11 mouse cellular contexts compared by ENCODE assay signal in the genomic region with DNA sequence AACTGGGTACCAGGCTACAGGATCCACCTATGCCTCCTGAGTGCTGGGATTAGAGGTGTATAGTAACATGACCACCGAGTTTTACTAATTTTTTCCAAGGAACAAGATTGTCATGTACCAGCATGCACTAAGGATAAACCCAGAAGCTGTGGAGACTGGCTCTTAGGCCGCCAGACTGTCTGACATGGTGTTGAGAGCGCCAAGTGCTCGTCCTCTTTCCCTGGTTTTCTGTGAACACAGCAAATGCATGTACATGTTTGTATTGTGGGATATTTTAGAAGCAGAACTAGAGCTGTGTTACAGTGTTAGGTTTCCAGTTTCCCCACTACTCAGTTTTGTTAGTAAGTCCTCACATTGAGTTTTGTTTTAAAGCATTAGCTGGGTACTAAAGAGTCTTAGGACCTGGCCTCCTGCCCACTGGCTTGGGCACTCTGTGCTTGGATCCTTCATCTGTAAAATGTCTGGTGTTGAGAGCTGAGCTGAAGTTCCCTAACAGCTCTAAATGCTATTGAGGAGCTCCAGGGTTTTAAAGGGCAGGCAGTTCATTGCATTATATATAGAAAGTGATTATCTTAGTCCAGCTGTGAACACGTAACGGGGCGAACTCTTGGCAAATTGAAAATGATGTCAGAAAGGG. TPM values are rescaled to one million over a fixed set of nuclear protein-coding genes. Genes with fewer than 3 reads are reported as not detected.
A peak's percentile ranks its signal among the peaks of the same experiment; 100 is the strongest.
DNase-seq lines count a peak whose midpoint lies in the region.
"Had no signal": no experiment of that assay in that cellular context is flagged by ENCODE, and none has a peak within 500 bp of the region (broad histone marks: within the 10 kb centered on the region; RNA-seq: fewer than 3 reads in every experiment).

No protein-coding gene starts in this region.

- intact Hi-C loops in gastrocnemius, postnatal 14 days (cut with DNase I; ENCODE audit: low total_unique reads), result no loop called here
- intact Hi-C loops in heart, postnatal 14 days (cut with DNase I), result no loop called here

- DNase-seq in gastrocnemius, postnatal 14 days, result peak; percentile 14
- no peak for DNase-seq in gastrocnemius, adult 8-10 months (ENCODE audit: low spot score in 2 of 2)
- peak; percentile 13 for DNase-seq in lung, postnatal 10 days
- no peak for DNase-seq in lung, postnatal 14 days
- peak; percentile 44 for DNase-seq in cerebellum, adult 9-11 months
- peak; percentile 47 to 63 for DNase-seq in heart, postnatal 14 days
- DNase-seq in spleen, adult 18-20 months, result no peak
- no peak for DNase-seq in layer of hippocampus, adult 9-10 months (ENCODE audit: low spot score)
- DNase-seq: lung, adult 2 months; right cerebral cortex, adult 18-20 months; thymus, adult 18-20 months had no signal

RNA-seq across cellular contexts. Expression of a gene that starts 19.2 kb away (rescaled TPM):
- 10 to 100 TPM; 14.4 to 14.8 TPM for total RNA-seq in gastrocnemius, postnatal 14 days (2021)
- 10 to 100 TPM; 13.7 to 16.9 (median 14.6) TPM for total RNA-seq in gastrocnemius, adult 8-10 months (2022)
- 10 to 100 TPM; 68.2 to 78.9 TPM for total RNA-seq in heart, postnatal 14 days (2021)

Comparison
In these comparisons a context has a peak if more than half of its experiments do, and no peak if none do; other contexts are left out.
1. DNase-seq: peak in gastrocnemius, postnatal 14 days (single experiment), lung, postnatal 10 days (single experiment), cerebellum, adult 9-11 months (single experiment) and heart, postnatal 14 days (2 of 2); none in gastrocnemius, adult 8-10 months (0 of 2), lung, postnatal 14 days (single experiment), spleen, adult 18-20 months (0 of 2) and layer of hippocampus, adult 9-10 months (single experiment).